Mouse (Mus musculus) layer of hippocampus, adult 2 months (tissue): ENCODE results near the gene Hells. TPM values are rescaled to one million over a fixed set of nuclear protein-coding genes. Genes with fewer than 3 reads are reported as not detected.

Experiments used
- DNase-seq, 2 experiments: peaks; one replicate each; pipeline ENCODE4 v3.0.0; 2022; ENCODE audit warnings: low spot score in 2 of 2
- H3K27ac ChIP-seq: fragments of 200-600 bp; 2 replicates; pipeline ENCODE4 v1.8.1; 2022
- H3K4me3 ChIP-seq: fragments of 200-600 bp; 2 replicates; pipeline ENCODE4 v1.8.1; 2022; ENCODE audit warnings: mild to moderate bottlenecking
- CTCF ChIP-seq: fragments of 200-600 bp; conservative IDR thresholded peaks from 2 replicates; pipeline ENCODE4 v1.8.1; 2022; ENCODE audit warnings: antibody characterized with exemption, mild to moderate bottlenecking, moderate library complexity
- long read RNA-seq, 2 experiments: library from polyadenylated mRNA; stranded (forward); transcript quantifications; one replicate each; pipeline ENCODE4 v2.0.0; 2021; ENCODE audit warnings: borderline mapping rate in 2 of 2
- total RNA-seq, 2 experiments: library from RNA; stranded (reverse); gene quantifications; 2 replicates each; pipeline ENCODE4 v1.2.3; 2021

Gene Hells
- 1 to 10 TPM; 5.3 to 5.8 TPM for total RNA-seq
- long read RNA-seq, experiment 1, full-length matches to known transcripts, result 1 of 2 reads
- long read RNA-seq, experiment 1, partial matches to known transcripts, result 0 of 2 reads
- long read RNA-seq, experiment 1, other reads (novel, unspliced or antisense), result 1 of 2 reads
- long read RNA-seq, experiment 2, partial matches to known transcripts, result 0 of 2 reads
- long read RNA-seq, experiment 2, other reads (novel, unspliced or antisense), result 2 of 2 reads

DNA sequence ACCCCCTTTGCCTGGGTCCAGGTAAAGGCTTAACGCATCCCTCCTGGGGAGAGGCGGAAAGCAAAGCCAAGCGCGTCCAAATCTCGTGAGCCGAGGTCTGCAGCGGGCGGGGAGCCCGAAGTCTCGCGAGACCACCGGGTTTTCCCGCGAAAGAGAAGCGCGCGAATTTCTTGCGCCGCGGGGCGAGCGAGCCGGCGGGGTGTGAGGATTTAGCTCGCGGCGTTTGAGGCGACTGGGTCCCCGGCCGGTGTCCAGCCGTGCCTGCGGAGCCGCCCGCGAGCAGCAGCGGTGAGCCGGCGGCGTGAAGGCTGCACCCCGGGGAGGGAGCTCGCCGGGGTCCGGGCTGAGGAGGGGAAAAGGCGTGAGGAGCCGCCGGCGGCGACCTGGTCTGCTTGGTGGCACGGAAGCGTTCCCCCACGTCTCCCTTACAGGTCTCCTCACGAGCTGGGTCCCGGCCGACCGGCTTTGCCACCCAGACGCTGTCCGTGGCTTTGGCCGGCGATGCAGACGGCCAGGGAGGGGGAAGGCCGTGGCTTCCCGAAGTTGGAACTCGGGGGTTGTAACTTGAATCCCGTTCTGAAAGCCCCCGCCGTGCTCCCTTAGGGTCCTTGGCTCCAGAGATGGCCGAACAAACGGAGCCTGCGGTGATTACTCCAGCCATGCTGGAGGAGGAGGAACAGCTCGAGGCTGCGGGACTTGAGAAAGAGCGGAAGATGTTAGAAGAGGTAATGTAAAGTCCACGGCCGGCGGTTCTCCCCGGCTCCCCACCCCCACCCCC lies at the start of gene Hells:
TSS of gene Hells (plus strand) at position 128 of the 778 bp plus-strand sequence.
- no peak for TF ChIP-seq CTCF
- Histone ChIP-seq H3K27ac (peak within 1 kb of the TSS; percentile 80), H3K4me3 (peak within 1 kb of the TSS; percentile 80)
- peak; percentile 51 to 83 for DNase-seq

- no peak overlapping the region for H3K4me3 ChIP-seq
- peak; percentile 73 for TF ChIP-seq CTCF
- no peak overlapping the region for H3K27ac ChIP-seq
- DNase-seq, result no peak
These were observed 29.3 kb upstream of the Hells start for GRCm38 (mm10) chr19:38901146-38902135.

DNA sequence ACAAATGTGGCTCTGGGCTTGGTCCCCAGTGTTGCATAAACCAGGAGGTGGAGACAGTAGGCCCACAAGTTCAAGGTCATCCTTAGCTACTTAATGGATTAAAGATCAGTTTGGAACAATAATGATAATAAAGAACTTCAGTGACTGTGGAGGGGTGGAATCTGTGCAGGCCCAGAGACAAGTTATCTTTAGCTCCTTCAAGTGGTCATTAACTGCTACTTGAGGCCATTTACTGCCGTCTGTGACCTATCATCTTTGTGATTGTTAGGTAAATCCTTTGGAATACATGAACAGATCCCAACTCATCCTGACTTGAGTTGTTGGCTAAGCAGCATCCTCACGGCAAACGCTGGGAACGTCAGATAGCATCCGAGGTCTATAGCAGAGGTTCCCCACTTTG lies 28.2 kb upstream of the Hells start:
- TF ChIP-seq CTCF, result no peak
- Histone ChIP-seq H3K27ac (no peak overlapping the region), H3K4me3 (no peak overlapping the region)

GRCm38 (mm10) chr19:38913786-38914185 lies 16.9 kb upstream of the Hells start:
- Histone ChIP-seq H3K4me3 (no peak overlapping the region), H3K27ac (no peak overlapping the region)
- TF ChIP-seq CTCF, result no peak
- no peak for DNase-seq

More for the DNA sequence above, 28.2 kb upstream of the Hells start:
- no peak for DNase-seq

DNA sequence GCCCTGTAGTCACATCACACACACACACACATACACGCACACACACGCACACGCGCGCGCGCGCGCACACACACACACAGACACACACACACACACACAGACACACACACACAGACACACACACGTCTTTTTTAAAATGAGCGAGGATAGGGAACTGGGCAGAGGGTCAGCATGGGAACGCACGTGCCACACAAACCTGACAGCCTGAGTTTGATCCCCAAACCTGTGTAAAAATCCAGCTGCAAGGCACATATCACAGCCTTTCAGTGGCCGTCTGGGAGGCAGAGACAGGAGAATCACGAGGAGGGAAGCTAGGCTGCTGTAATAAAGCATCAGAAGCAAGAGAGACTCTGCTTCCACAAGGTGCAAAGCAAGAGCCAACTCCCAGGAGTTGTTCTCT lies 15.8 kb upstream of the Hells start:
- Histone ChIP-seq H3K4me3 (no peak overlapping the region), H3K27ac (no peak overlapping the region)
- no peak for TF ChIP-seq CTCF
- no peak for DNase-seq

DNA sequence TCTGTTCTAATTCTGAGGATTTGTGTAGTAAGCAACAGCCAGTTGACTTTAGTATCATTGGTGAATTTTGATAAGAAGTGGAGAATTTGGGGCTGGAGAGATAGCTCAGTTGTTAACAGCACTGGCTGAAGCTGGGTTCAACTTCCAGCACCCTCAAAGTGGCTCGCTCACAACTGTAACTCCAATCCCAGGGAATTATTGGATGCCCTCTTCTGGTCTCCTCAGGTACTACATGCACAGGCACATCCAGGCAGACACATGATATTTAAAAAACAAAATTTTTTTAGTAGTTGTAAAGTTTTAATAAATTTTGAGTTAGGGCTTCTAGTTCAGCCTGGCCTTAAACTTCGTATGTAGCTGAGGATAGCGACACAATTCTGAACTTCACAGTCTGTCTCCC lies 15.0 kb upstream of the Hells start:
- Histone ChIP-seq H3K4me3 (no peak overlapping the region), H3K27ac (no peak overlapping the region)
- DNase-seq, result peak in 1 of 2 experiments; percentile 69
- peak; percentile 97 for TF ChIP-seq CTCF

- TF ChIP-seq CTCF, result no peak
- Histone ChIP-seq H3K27ac (no peak overlapping the region), H3K4me3 (no peak overlapping the region)
- DNase-seq, result no peak
These were observed 2.1 kb upstream of the Hells start for GRCm38 (mm10) chr19:38928481-38929158.

- peak overlapping the region; percentile 80 for H3K27ac ChIP-seq
- DNase-seq, result peak; percentile 22 to 29
- H3K4me3 ChIP-seq, result peak overlapping the region; percentile 80
- no peak for TF ChIP-seq CTCF
These were observed 1.1 kb upstream of the Hells start for GRCm38 (mm10) chr19:38929471-38930251.

GRCm38 (mm10) chr19:38930252-38930787 lies 395 bp upstream of the Hells start:
- TF ChIP-seq CTCF, result no peak
- DNase-seq, result no peak
- H3K27ac ChIP-seq, result peak overlapping the region; percentile 80
- peak overlapping the region; percentile 80 for H3K4me3 ChIP-seq

DNA sequence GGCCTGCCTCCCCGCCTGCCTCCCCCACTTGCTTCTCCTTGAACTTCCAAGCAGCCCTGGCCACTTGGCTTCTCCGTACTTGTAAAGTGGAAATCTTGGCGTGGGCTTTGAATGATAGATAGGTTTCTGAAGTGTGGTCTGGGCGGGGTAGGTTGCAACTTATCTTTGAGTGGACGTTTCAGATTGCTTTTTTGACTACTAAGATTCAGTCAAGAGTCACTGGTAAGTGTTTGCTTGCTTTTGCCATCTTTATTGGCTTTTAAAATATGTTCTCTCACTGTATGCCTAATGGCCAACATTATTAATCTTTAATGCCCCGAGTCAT lies 813 bp downstream of the Hells start:
- Histone ChIP-seq H3K4me3 (peak overlapping the region; percentile 80), H3K27ac (no peak overlapping the region)
- no peak for DNase-seq
- no peak for TF ChIP-seq CTCF

GRCm38 (mm10) chr19:38944590-38945307 lies 14.0 kb downstream of the Hells start:
- no peak for TF ChIP-seq CTCF
- no peak for DNase-seq
- H3K27ac ChIP-seq, result no peak overlapping the region
- no peak overlapping the region for H3K4me3 ChIP-seq
